In the genomic region with DNA sequence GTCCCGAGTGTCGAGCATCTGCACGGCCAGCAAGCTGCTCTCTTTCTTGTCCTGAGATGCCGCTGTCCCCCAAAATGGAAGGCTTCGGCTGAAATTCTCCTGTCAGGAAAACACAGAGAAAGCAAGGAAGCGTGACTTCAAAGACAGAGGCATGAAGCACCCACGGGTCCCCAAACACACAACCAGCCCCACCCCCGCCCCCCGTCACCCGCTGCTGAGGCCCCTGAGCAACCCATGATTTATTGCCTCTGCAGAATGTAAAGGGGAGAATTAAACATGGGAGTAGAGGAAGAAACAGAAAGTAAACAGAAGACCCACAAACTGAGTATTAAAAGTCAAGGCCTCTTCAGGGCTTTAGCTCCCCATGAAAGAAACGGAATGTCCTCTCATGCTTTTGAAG, we compare ENCODE assay signal across 13 mouse cellular contexts.
"Had no signal": no experiment of that assay in that cellular context is flagged by ENCODE, and none has a peak within 500 bp of the region (broad histone marks: within the 10 kb centered on the region; RNA-seq: fewer than 3 reads in every experiment).

No protein-coding gene starts in this region.

- H3K9ac ChIP-seq: intestine, embryonic 15.5 days; liver, embryonic 13.5 days; midbrain, embryonic 12.5 days; midbrain, embryonic 15.5 days had no signal

- H3K27ac ChIP-seq: intestine, embryonic 15.5 days; layer of hippocampus, adult 2 months; liver, embryonic 13.5 days; midbrain, embryonic 12.5 days; midbrain, embryonic 15.5 days had no signal

- DNase-seq: kidney, adult 18-20 months; kidney, postnatal 14 days; layer of hippocampus, adult 9-11 months; liver, embryonic 13.5 days; lung, adult 2 months; lung, postnatal 14 days; lung, postnatal 4 days; thymus, adult 18-20 months; thymus, postnatal 36 days had no signal

- H3K4me3 ChIP-seq: intestine, embryonic 15.5 days; layer of hippocampus, adult 2 months; liver, embryonic 13.5 days; midbrain, embryonic 12.5 days; midbrain, embryonic 15.5 days had no signal

- H3K4me1 ChIP-seq: liver, embryonic 13.5 days had no signal

- H3K27me3 ChIP-seq: intestine, embryonic 15.5 days; liver, embryonic 13.5 days; midbrain, embryonic 12.5 days; midbrain, embryonic 15.5 days had no signal

- H3K9me3 ChIP-seq: intestine, embryonic 15.5 days; liver, embryonic 13.5 days; midbrain, embryonic 12.5 days; midbrain, embryonic 15.5 days had no signal

- H3K4me2 ChIP-seq: intestine, embryonic 15.5 days; liver, embryonic 13.5 days; midbrain, embryonic 12.5 days; midbrain, embryonic 15.5 days had no signal

- ATAC-seq: intestine, embryonic 15.5 days; midbrain, embryonic 15.5 days had no signal
